In the genomic region with DNA sequence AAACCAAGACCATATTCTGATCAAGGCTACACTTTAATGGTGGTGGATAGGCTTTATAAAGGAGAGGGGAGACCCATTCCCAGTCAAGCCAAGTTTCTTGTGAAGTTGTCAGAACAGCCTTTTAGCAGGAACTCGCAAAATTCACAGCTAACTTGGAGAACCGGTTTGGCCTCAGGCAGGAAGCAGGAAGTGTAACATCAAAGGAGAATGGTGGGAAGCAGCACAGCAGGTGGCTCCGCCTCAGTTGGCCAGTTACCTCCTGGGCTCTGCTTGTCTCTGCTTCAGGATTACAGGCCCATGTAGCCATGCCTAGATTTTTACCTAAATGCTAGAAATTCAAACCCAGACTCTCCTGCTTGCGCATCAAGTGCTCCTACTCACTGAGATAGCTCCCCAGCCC, we compare ENCODE assay signal across 20 mouse cellular contexts.
A peak's percentile ranks its signal among the peaks of the same experiment; 100 is the strongest.
DNase-seq lines count a peak whose midpoint lies in the region; ATAC-seq and TF ChIP-seq lines count a peak whose summit lies in the region.
"Had no signal": no experiment of that assay in that cellular context is flagged by ENCODE, and none has a peak within 500 bp of the region (broad histone marks: within the 10 kb centered on the region; RNA-seq: fewer than 3 reads in every experiment).

No protein-coding gene starts in this region.

- no peak overlapping the region for H3K27ac ChIP-seq in kidney, postnatal 0 days
- H3K27ac ChIP-seq: heart, adult 2 months; heart, embryonic 13.5 days; hindbrain, embryonic 13.5 days; midbrain, embryonic 12.5 days; neural tube, embryonic 15.5 days had no signal

- 43% methylated on average over 4 of the region's 4 CpGs for WGBS in kidney, postnatal 0 days

- no peak for TF ChIP-seq CTCF in kidney, postnatal 0 days (IDR thresholded peaks at IDR 0.05; ENCODE audit: low read depth)

- no peak overlapping the region for H3K4me3 ChIP-seq in kidney, postnatal 0 days (replicated peaks; ENCODE audit: low read depth, low read length)
- H3K4me3 ChIP-seq: heart, adult 2 months; heart, embryonic 13.5 days; hindbrain, embryonic 13.5 days; midbrain, embryonic 12.5 days; neural tube, embryonic 15.5 days had no signal

- H3K36me3 ChIP-seq in kidney, postnatal 0 days (ENCODE audit: insufficient read depth, low read length), result no peaks in the 10 kb centered on the region
- H3K36me3 ChIP-seq: heart, embryonic 13.5 days; hindbrain, embryonic 13.5 days; midbrain, embryonic 12.5 days; neural tube, embryonic 15.5 days had no signal

- ATAC-seq in kidney, postnatal 0 days (replicated peaks; ENCODE audit: low FRiP score, low read depth), result 0 out of 2 replicates have a peak, but pooled peaks have one; percentile 40
- no peak for ATAC-seq in activated CD4-positive, CD25-positive, alpha-beta regulatory T cell, adult 4 months

- H3K4me1 ChIP-seq in kidney, postnatal 0 days (replicated peaks; ENCODE audit: insufficient read depth, low read length), result no peaks in the 10 kb centered on the region
- H3K4me1 ChIP-seq: heart, embryonic 13.5 days; hindbrain, embryonic 13.5 days; midbrain, embryonic 12.5 days; neural tube, embryonic 15.5 days had no signal

- H3K9me3 ChIP-seq in kidney, postnatal 0 days (replicated peaks; ENCODE audit: low read length), result no peaks in the 10 kb centered on the region
- H3K9me3 ChIP-seq: heart, embryonic 13.5 days; hindbrain, embryonic 13.5 days; midbrain, embryonic 12.5 days; neural tube, embryonic 15.5 days had no signal

- H3K27me3 ChIP-seq in kidney, postnatal 0 days (ENCODE audit: insufficient read depth, low read length), result no peaks in the 10 kb centered on the region
- H3K27me3 ChIP-seq: heart, embryonic 13.5 days; hindbrain, embryonic 13.5 days; midbrain, embryonic 12.5 days; neural tube, embryonic 15.5 days had no signal

- no peak for DNase-seq in kidney, postnatal 0 days (ENCODE audit: low spot score)
- DNase-seq in kidney, adult 18-20 months, result no peak
- peak; percentile 19 for DNase-seq in ES-CJ7 (ENCODE audit: low read depth, low spot score)
- DNase-seq in ZHBTc4 (ENCODE audit: low read depth, low spot score), result peak; percentile 52
- peak; percentile 5 for DNase-seq in hindlimb bud, embryonic 11.5 days (ENCODE audit: extremely low spot score, low read depth, low spot score)
- no peak for DNase-seq in T-cell, adult 2 months (ENCODE audit: low spot score)
- no peak for DNase-seq in heart, postnatal 14 days
- DNase-seq: adrenal gland, postnatal 25 days; cerebellum, adult 9-10 months; gastrocnemius, postnatal 36 days; heart, adult 2 months; kidney, adult 9 months; layer of hippocampus, adult 9-11 months; lung, postnatal 14 days; thymus, postnatal 14 days had no signal

- intact Hi-C loops in heart, postnatal 14 days (cut with DNase I), result no loop called here

- no peak overlapping the region for H3K4me2 ChIP-seq in kidney, postnatal 0 days (ENCODE audit: low read length)
- H3K4me2 ChIP-seq: heart, embryonic 13.5 days; hindbrain, embryonic 13.5 days; midbrain, embryonic 12.5 days; neural tube, embryonic 15.5 days had no signal

- no peak overlapping the region for H3K9ac ChIP-seq in kidney, postnatal 0 days (ENCODE audit: low read depth, low read length)
- H3K9ac ChIP-seq: heart, embryonic 13.5 days; hindbrain, embryonic 13.5 days; midbrain, embryonic 12.5 days; neural tube, embryonic 15.5 days had no signal

Comparison
In these comparisons a context has a peak if more than half of its experiments do, and no peak if none do; other contexts are left out.
1. DNase-seq: peak in ES-CJ7 (single experiment), ZHBTc4 (single experiment) and hindlimb bud, embryonic 11.5 days (single experiment); none in kidney, postnatal 0 days (single experiment), kidney, adult 18-20 months (single experiment), T-cell, adult 2 months (single experiment) and heart, postnatal 14 days (0 of 2).